Mouse (Mus musculus) bone marrow, adult 2 months (tissue): Measurements from ENCODE around the gene Cacna2d2.

ENCODE experiments used
- CTCF ChIP-seq: fragments of 200-500 bp; IDR thresholded peaks from 2 replicates; pipeline ENCODE4 v1.5.1; 2011; ENCODE audit warnings: low read length, control low read depth; ENCODE audit not compliant: control insufficient read depth, insufficient read depth
- POLR2A ChIP-seq: fragments of 200-500 bp; IDR thresholded peaks from 2 replicates; pipeline ENCODE4 v1.6.1; 2011; ENCODE audit warnings: low read depth, mild to moderate bottlenecking, control low read depth, low read length, borderline replicate concordance; ENCODE audit not compliant: control insufficient read depth

DNA sequence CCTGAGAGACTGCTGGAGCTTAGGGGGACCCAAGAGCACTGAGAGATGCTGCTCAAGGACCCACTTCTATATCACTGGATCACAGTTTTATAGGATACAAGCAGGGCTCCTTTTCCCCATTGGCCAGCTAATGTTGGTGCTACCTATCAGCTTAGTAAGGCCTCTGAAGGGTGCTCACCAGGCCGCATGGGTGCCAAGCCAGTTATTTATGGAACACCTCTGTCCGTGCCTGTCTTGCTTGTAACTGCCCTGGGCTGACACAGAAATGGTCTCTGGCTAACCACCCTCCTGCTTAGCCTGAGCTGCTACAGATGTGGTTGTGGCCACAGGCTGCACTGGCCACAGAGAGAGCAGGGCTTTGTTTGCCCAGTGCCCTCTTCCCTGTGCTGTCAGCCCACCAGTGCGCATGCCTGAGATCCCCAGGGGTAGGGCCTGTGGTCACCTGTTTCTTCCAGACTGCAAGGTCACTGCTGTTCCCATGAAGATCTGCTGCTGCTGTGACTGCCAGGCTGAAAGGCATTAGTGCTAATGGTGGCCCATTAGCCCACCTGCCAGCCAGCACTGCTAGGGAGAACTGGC lies 101.4 kb downstream of the Cacna2d2 start:
- TF ChIP-seq POLR2A (no peak), CTCF (no peak)
